Mouse (Mus musculus) stomach, postnatal 0 days (tissue): ENCODE data around the gene Fchsd2.

Experiments
- CTCF ChIP-seq: IDR thresholded peaks from 2 replicates; pipeline ENCODE4 v1.5.1; 2016; ENCODE audit warnings: antibody characterized with exemption, low read depth, mild to moderate bottlenecking, moderate library complexity
- EP300 ChIP-seq: optimal IDR thresholded peaks from 2 replicates; pipeline ENCODE3; 2016; ENCODE audit warnings: antibody characterized with exemption

GRCm38 (mm10) chr7:101063523-101063922 is 29.1 kb upstream of the Fchsd2 start:
- TF ChIP-seq CTCF (no peak), EP300 (no peak)
